Mouse (Mus musculus) liver, postnatal 0 days (tissue): Measurements from ENCODE around the gene Agbl1. TPM values are rescaled to one million over a fixed set of nuclear protein-coding genes. Genes with fewer than 3 reads are reported as not detected.

Experiments
- ATAC-seq: fragments of 200-750 bp; cut with Nextera tagmentation; 2 replicates; pipeline ENCODE4 v1.8.0; 2017; ENCODE audit warnings: mild to moderate bottlenecking, moderate library complexity
- DNase-seq: peaks from one replicate; pipeline ENCODE4 v3.0.0-alpha.2; 2016
- H3K27ac ChIP-seq: fragments of 300-500 bp; sonication (generic); 2 replicates; pipeline ENCODE4 v1.5.1; 2014; ENCODE audit warnings: antibody characterized with exemption, moderate library complexity, mild to moderate bottlenecking, low read depth
- H3K27me3 ChIP-seq: fragments of 300-500 bp; sonication (generic); 2 replicates; pipeline ENCODE4 v1.6.1; 2014; ENCODE audit warnings: low read length, control low read depth, mixed read lengths; ENCODE audit not compliant: insufficient read depth
- H3K36me3 ChIP-seq: fragments of 300-500 bp; sonication (generic); replicated peaks from 2 replicates; pipeline ENCODE4 v1.6.1; 2014; ENCODE audit warnings: mild to moderate bottlenecking, control low read depth, low read length, moderate library complexity, mixed read lengths; ENCODE audit not compliant: insufficient read depth
- H3K4me1 ChIP-seq: fragments of 300-500 bp; sonication (generic); 2 replicates; pipeline ENCODE4 v1.6.1; 2014; ENCODE audit warnings: antibody characterized with exemption, mild to moderate bottlenecking, control low read depth; ENCODE audit not compliant: insufficient read depth
- H3K4me2 ChIP-seq: fragments of 300-500 bp; sonication (generic); 2 replicates; pipeline ENCODE4 v1.6.1; 2014; ENCODE audit warnings: low read depth, mild to moderate bottlenecking, low read length, moderate library complexity, mixed read lengths
- H3K4me3 ChIP-seq: fragments of 300-500 bp; sonication (generic); 2 replicates; pipeline ENCODE4 v1.5.1; 2014; ENCODE audit warnings: low read depth, low read length
- H3K9ac ChIP-seq: fragments of 300-500 bp; sonication (generic); replicated peaks from 2 replicates; pipeline ENCODE4 v1.6.1; 2014; ENCODE audit warnings: mild to moderate bottlenecking, moderate library complexity
- H3K9me3 ChIP-seq: fragments of 300-500 bp; sonication (generic); 2 replicates; pipeline ENCODE4 v1.6.1; 2016; ENCODE audit warnings: mild to moderate bottlenecking, control low read depth, low read length, mixed read lengths
- CTCF ChIP-seq: sonication (generic); IDR thresholded peaks from 2 replicates; pipeline ENCODE4 v1.5.1; 2016; ENCODE audit warnings: antibody characterized with exemption, low read depth
- EP300 ChIP-seq: IDR thresholded peaks from 2 replicates; pipeline ENCODE4 v1.6.1; 2016; ENCODE audit warnings: antibody characterized with exemption, low read depth, mild to moderate bottlenecking
- WGBS: fragments of 180-500 bp; shearing (Covaris S2); extraction: QIAGEN DNeasy Blood & Tissue Kit; methylation state at CpG from one replicate; pipeline ENCODE4 v1.1.7; 2014; ENCODE audit not compliant: insufficient replicate concordance; 5-methylcytosine and 5-hydroxymethylcytosine counted together
- polyA plus RNA-seq: library from polyadenylated mRNA; unstranded; fragments of >200 nt; fragmentation: Nextera tagmentation; extraction: Ambion mirVana; gene quantifications from 2 replicates; pipeline ENCODE4 v1.2.1, GENCODE M21; 2015

Gene Agbl1
- polyA plus RNA-seq, 1 experiment from 2014 or later, result 0.04 TPM

- H3K9ac ChIP-seq, result no peak overlapping the region
- H3K27ac ChIP-seq, result no peak overlapping the region
- ATAC-seq (no peak), DNase-seq (no peak)
- no peak for TF ChIP-seq EP300
- no peak for TF ChIP-seq CTCF
- no peaks in the 10 kb centered on the region for H3K4me1 ChIP-seq
- no peak overlapping the region for H3K4me3 ChIP-seq
- 37% methylated on average over 3 of the region's 3 CpGs for WGBS
- no peak overlapping the region for H3K4me2 ChIP-seq
- no peaks in the 10 kb centered on the region for H3K36me3 ChIP-seq
- H3K27me3 ChIP-seq, result no peaks in the 10 kb centered on the region
- H3K9me3 ChIP-seq, result no peaks in the 10 kb centered on the region
Measured at GRCm38 (mm10) chr7:76524291-76524690, 294.6 kb downstream of the Agbl1 start.

- Histone ChIP-seq H3K9me3 (no peaks in the 10 kb centered on the region), H3K27me3 (no peaks in the 10 kb centered on the region), H3K9ac (no peak overlapping the region), H3K4me2 (no peak overlapping the region), H3K4me1 (no peaks in the 10 kb centered on the region), H3K36me3 (no peaks in the 10 kb centered on the region), H3K27ac (no peak overlapping the region), H3K4me3 (no peak overlapping the region)
- TF ChIP-seq CTCF (no peak), EP300 (no peak)
- DNase-seq (no peak), ATAC-seq (no peak)
- 73% methylated on average over 2 of the region's 2 CpGs for WGBS
Measured at GRCm38 (mm10) chr7:76546456-76546855, 316.8 kb downstream of the Agbl1 start.

GRCm38 (mm10) chr7:76547313-76547712 lies 317.6 kb downstream of the Agbl1 start:
- Histone ChIP-seq H3K9ac (no peak overlapping the region), H3K4me3 (no peak overlapping the region), H3K4me1 (no peaks in the 10 kb centered on the region), H3K4me2 (no peak overlapping the region), H3K27me3 (no peaks in the 10 kb centered on the region), H3K27ac (no peak overlapping the region), H3K36me3 (no peaks in the 10 kb centered on the region), H3K9me3 (no peaks in the 10 kb centered on the region)
- DNase-seq, result no peak
- TF ChIP-seq EP300 (no peak), CTCF (no peak)
- no peak for ATAC-seq

GRCm38 (mm10) chr7:76551860-76552259 lies 322.2 kb downstream of the Agbl1 start:
- Histone ChIP-seq H3K4me2 (no peak overlapping the region), H3K9me3 (no peaks in the 10 kb centered on the region), H3K36me3 (no peaks in the 10 kb centered on the region), H3K9ac (no peak overlapping the region), H3K27me3 (no peaks in the 10 kb centered on the region), H3K27ac (no peak overlapping the region), H3K4me3 (no peak overlapping the region), H3K4me1 (no peaks in the 10 kb centered on the region)
- 79% methylated on average over 3 of the region's 3 CpGs for WGBS
- DNase-seq (no peak), ATAC-seq (no peak)
- no peak for TF ChIP-seq EP300
- TF ChIP-seq CTCF, result no peak

- no peaks in the 10 kb centered on the region for H3K27me3 ChIP-seq
- H3K4me3 ChIP-seq, result no peak overlapping the region
- H3K4me1 ChIP-seq, result no peaks in the 10 kb centered on the region
- ATAC-seq (no peak), DNase-seq (no peak)
- TF ChIP-seq EP300 (no peak), CTCF (no peak)
- H3K4me2 ChIP-seq, result no peak overlapping the region
- no peaks in the 10 kb centered on the region for H3K9me3 ChIP-seq
- H3K27ac ChIP-seq, result no peak overlapping the region
- no peak overlapping the region for H3K9ac ChIP-seq
- H3K36me3 ChIP-seq, result no peaks in the 10 kb centered on the region
Measured at GRCm38 (mm10) chr7:76560564-76561258, 331.0 kb downstream of the Agbl1 start.

GRCm38 (mm10) chr7:76562506-76562905 lies 332.8 kb downstream of the Agbl1 start:
- ATAC-seq, result no peak
- Histone ChIP-seq H3K36me3 (no peaks in the 10 kb centered on the region), H3K9ac (no peak overlapping the region), H3K4me2 (no peak overlapping the region), H3K27me3 (no peaks in the 10 kb centered on the region), H3K4me3 (no peak overlapping the region), H3K27ac (no peak overlapping the region), H3K9me3 (no peaks in the 10 kb centered on the region), H3K4me1 (no peaks in the 10 kb centered on the region)
- WGBS, result 65% methylated on average over 4 of the region's 4 CpGs
- no peak for DNase-seq
- TF ChIP-seq CTCF (no peak), EP300 (no peak)

- Histone ChIP-seq H3K4me3 (no peak overlapping the region), H3K27ac (no peak overlapping the region), H3K4me2 (no peak overlapping the region), H3K9ac (no peak overlapping the region), H3K9me3 (no peaks in the 10 kb centered on the region; the same call in 1 of the 2 replicates), H3K27me3 (no peaks in the 10 kb centered on the region), H3K4me1 (no peaks in the 10 kb centered on the region), H3K36me3 (no peaks in the 10 kb centered on the region)
- no peak for DNase-seq
- no peak for ATAC-seq
- 51% methylated on average over 5 of the region's 5 CpGs for WGBS
- TF ChIP-seq EP300, result no peak
- no peak for TF ChIP-seq CTCF
Measured at GRCm38 (mm10) chr7:76594566-76595079, 364.9 kb downstream of the Agbl1 start.
